Mouse (Mus musculus): ENCODE measurements around the gene Gnat2. TPM values are rescaled to one million over a fixed set of nuclear protein-coding genes. Genes with fewer than 3 reads are reported as not detected.

The Gnat2 gene
- total and polyA plus RNA-seq, 3 experiments: 11.2 to 17.5 (median 13.3) TPM

DNA sequence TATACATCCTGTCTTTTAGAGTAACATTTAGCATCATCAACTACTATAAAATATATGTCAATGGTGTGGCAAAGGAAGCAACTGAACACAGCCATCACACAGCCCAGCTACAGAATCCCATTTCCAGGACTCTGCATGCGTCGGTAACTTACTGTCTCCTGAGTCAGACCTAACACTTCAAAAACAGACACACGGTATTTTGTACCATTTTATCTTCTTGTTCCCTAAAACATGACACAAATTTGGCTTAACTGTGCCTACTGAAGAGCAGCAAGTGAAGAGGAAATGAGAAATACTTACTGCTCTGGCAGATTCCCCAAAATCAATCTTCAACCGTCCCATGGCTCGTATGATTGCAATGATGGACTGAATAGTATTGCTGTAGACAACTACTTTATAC lies 30.7 kb downstream of the Gnat2 start:
- H3K9me3 ChIP-seq (replicated peaks; ENCODE audit: low read length): no peaks in the 10 kb centered on the region
- no peak overlapping the region for H3K9ac ChIP-seq (ENCODE audit: insufficient read depth, low read depth)
- no peak overlapping the region for H3K27ac ChIP-seq (ENCODE audit: insufficient read depth, low read depth)
- peaks cover 8% of the 10 kb centered on the region for H3K79me2 ChIP-seq (replicated peaks; ENCODE audit: control insufficient read depth, extremely low read depth, insufficient read depth, poor library complexity, severe bottlenecking)
- dilution Hi-C loops (cut with MboI; ENCODE audit: extremely low pct_ligation_motif_present, extremely low pct_unique_long_range_greater_than_20kb, low sequenced_read_pairs): no loop called here
- H3K4me1 ChIP-seq (ENCODE audit: control insufficient read depth in 1 of 2, insufficient read depth in 2 of 2): peaks cover 0 to 37% of the 10 kb centered on the region in 2 experiments; a peak in 2 of 4 replicates
- H3K27me3 ChIP-seq (replicated peaks): no peaks in the 10 kb centered on the region
- no peak overlapping the region for H3K4me2 ChIP-seq (ENCODE audit: insufficient read depth, low read depth, poor library complexity, severe bottlenecking)
- H3K4me3 ChIP-seq (replicated peaks in 1 of 3; ENCODE audit: low read depth in 2 of 3, low read length in 2 of 3, poor library complexity in 1 of 3): no peak overlapping the region
- no peak for DNase-seq (ENCODE audit: extremely low read depth)
- TF ChIP-seq TBP (conservative IDR thresholded peaks at IDR 0.05; ENCODE audit: low read depth, low read length): no peak
- H3K36me3 ChIP-seq (replicated peaks in 1 of 2; ENCODE audit: control insufficient read depth in 1 of 2, insufficient read depth in 1 of 2, low read length in 1 of 2): peaks cover 28 to 63% of the 10 kb centered on the region in 2 experiments
- in situ Hi-C loops (cut with MboI; ENCODE audit: low pct_ligation_motif_present, low pct_unique_long_range_greater_than_20kb, low sequenced_read_pairs): no loop called here

DNA sequence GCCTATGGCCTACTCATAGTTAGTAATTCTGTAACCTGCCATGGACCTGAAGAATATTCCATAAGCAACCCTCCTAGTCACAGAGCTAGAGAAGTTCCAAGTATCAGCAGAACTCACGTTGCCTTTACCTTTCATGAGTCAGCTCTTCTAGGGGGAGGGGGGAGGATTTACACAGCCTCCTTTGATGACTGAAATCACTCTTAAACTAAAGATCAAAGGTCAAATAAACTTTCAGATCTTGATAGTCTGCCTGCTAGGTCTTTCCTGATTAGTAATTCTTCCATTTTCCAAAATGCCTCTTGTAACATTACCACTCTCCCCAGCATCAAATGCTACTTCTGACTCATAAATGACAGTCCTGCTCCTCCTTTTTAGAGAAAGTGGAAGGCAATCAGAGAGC lies 31.5 kb downstream of the Gnat2 start:
- H3K4me2 ChIP-seq (ENCODE audit: insufficient read depth, low read depth, poor library complexity, severe bottlenecking): no peak overlapping the region
- H3K4me3 ChIP-seq (replicated peaks in 1 of 3; ENCODE audit: low read depth in 2 of 3, low read length in 2 of 3, poor library complexity in 1 of 3): no peak overlapping the region
- dilution Hi-C loops (cut with MboI; ENCODE audit: extremely low pct_ligation_motif_present, extremely low pct_unique_long_range_greater_than_20kb, low sequenced_read_pairs): no loop called here
- no peaks in the 10 kb centered on the region for H3K9me3 ChIP-seq (replicated peaks; ENCODE audit: low read length)
- TF ChIP-seq MXI1 (IDR thresholded peaks at IDR 0.05; ENCODE audit: low read depth, low read length) (no peak), TCF12 (IDR thresholded peaks at IDR 0.05; ENCODE audit: low read depth, low read length) (no peak), USF2 (conservative IDR thresholded peaks at IDR 0.05; ENCODE audit: low read depth, low read length) (no peak), SIN3A (IDR thresholded peaks at IDR 0.05; ENCODE audit: low read length) (no peak), BHLHE40 (IDR thresholded peaks at IDR 0.05; ENCODE audit: low read depth, low read length) (no peak), JUND (conservative IDR thresholded peaks at IDR 0.05; ENCODE audit: low read depth, low read length) (no peak), CHD1 (IDR thresholded peaks at IDR 0.05; ENCODE audit: low read depth, low read length) (no peak), NRF1 (IDR thresholded peaks at IDR 0.05; ENCODE audit: low read depth, low read length) (no peak), ZKSCAN1 (IDR thresholded peaks at IDR 0.05; ENCODE audit: borderline replicate concordance, low read depth, low read length) (no peak)
- no peak for DNase-seq (ENCODE audit: extremely low read depth)
- H3K9ac ChIP-seq (ENCODE audit: insufficient read depth, low read depth): no peak overlapping the region
- in situ Hi-C loops (cut with MboI; ENCODE audit: low pct_ligation_motif_present, low pct_unique_long_range_greater_than_20kb, low sequenced_read_pairs): no loop called here
- H3K36me3 ChIP-seq (replicated peaks in 1 of 2; ENCODE audit: control insufficient read depth in 1 of 2, insufficient read depth in 1 of 2, low read length in 1 of 2): peaks cover 21 to 54% of the 10 kb centered on the region in 2 experiments
- H3K4me1 ChIP-seq (ENCODE audit: control insufficient read depth in 1 of 2, insufficient read depth in 2 of 2): peaks cover 0 to 46% of the 10 kb centered on the region in 2 experiments; a peak in 2 of 4 replicates
- no peak overlapping the region for H3K27ac ChIP-seq (ENCODE audit: insufficient read depth, low read depth)
- peaks cover 8% of the 10 kb centered on the region for H3K79me2 ChIP-seq (replicated peaks; ENCODE audit: control insufficient read depth, extremely low read depth, insufficient read depth, poor library complexity, severe bottlenecking)
- H3K27me3 ChIP-seq (replicated peaks): no peaks in the 10 kb centered on the region

DNA sequence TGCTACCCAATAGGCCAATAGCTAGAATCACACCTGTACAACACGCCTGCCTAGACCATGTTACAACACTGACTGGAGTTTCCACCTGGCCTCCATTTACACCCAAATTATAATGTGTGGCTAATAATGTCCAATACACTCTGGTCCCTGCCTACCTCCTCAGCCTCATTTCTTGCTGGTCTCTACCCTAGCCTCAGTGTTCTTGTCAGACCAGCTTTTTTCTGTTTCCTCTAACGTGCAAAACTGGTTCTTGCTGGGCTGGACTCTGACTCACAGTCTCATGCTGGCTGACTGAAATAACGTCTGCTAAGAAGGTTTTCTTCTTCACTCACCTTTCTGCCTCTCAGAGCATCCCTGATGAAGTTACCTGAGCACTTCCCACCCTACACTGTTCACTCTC lies 33.7 kb downstream of the Gnat2 start:
- peaks cover 11 to 50% of the 10 kb centered on the region in 2 experiments for H3K36me3 ChIP-seq (replicated peaks in 1 of 2; ENCODE audit: control insufficient read depth in 1 of 2, insufficient read depth in 1 of 2, low read length in 1 of 2)

More for the DNA sequence above, 33.7 kb downstream of the Gnat2 start:
- peaks cover 15% of the 10 kb centered on the region for H3K79me2 ChIP-seq (replicated peaks; ENCODE audit: control insufficient read depth, extremely low read depth, insufficient read depth, poor library complexity, severe bottlenecking)
- H3K4me1 ChIP-seq (ENCODE audit: control insufficient read depth in 1 of 2, insufficient read depth in 2 of 2): peaks cover 2 to 60% of the 10 kb centered on the region in 2 experiments; a peak in 3 of 4 replicates
- H3K9ac ChIP-seq (ENCODE audit: insufficient read depth, low read depth): no peak overlapping the region
- in situ Hi-C loops (cut with MboI; ENCODE audit: low pct_ligation_motif_present, low pct_unique_long_range_greater_than_20kb, low sequenced_read_pairs): no loop called here
- no peaks in the 10 kb centered on the region for H3K27me3 ChIP-seq (replicated peaks)
- H3K4me2 ChIP-seq (ENCODE audit: insufficient read depth, low read depth, poor library complexity, severe bottlenecking): no peak overlapping the region
- no peak for DNase-seq (ENCODE audit: extremely low read depth)
- no peaks in the 10 kb centered on the region for H3K9me3 ChIP-seq (replicated peaks; ENCODE audit: low read length)
- dilution Hi-C loops (cut with MboI; ENCODE audit: extremely low pct_ligation_motif_present, extremely low pct_unique_long_range_greater_than_20kb, low sequenced_read_pairs): no loop called here
- H3K4me3 ChIP-seq (replicated peaks in 1 of 3; ENCODE audit: low read depth in 2 of 3, low read length in 2 of 3, poor library complexity in 1 of 3): no peak overlapping the region
- H3K27ac ChIP-seq (ENCODE audit: insufficient read depth, low read depth): no peak overlapping the region
- TF ChIP-seq E2F4 (IDR thresholded peaks at IDR 0.05; ENCODE audit: insufficient replicate concordance, low read depth, low read length) (no peak), MAZ (IDR thresholded peaks at IDR 0.05; ENCODE audit: low read depth, low read length) (no peak), NRF1 (IDR thresholded peaks at IDR 0.05; ENCODE audit: low read depth, low read length) (no peak), GABPA (IDR thresholded peaks at IDR 0.05; ENCODE audit: insufficient replicate concordance, low read depth, low read length) (no peak), IRF4 (IDR thresholded peaks at IDR 0.05; ENCODE audit: low read depth, low read length) (no peak), KAT2A (IDR thresholded peaks at IDR 0.05; ENCODE audit: insufficient replicate concordance, low read length) (no peak), NELFE (IDR thresholded peaks at IDR 0.05; ENCODE audit: low read depth, low read length) (no peak), MEF2A (IDR thresholded peaks at IDR 0.05; ENCODE audit: borderline replicate concordance, low read depth, low read length) (no peak), POLR2A (IDR thresholded peaks at IDR 0.05; ENCODE audit: low read depth, low read length) (no peak), RAD21 (IDR thresholded peaks at IDR 0.05; ENCODE audit: low read depth, low read length) (no peak), EP300 (IDR thresholded peaks at IDR 0.05; ENCODE audit: low read length) (no peak)

All from CH12.LX (cell line).